Mouse (Mus musculus): Measurements from ENCODE around the gene Rbms3. TPM values are rescaled to one million over a fixed set of nuclear protein-coding genes. Genes with fewer than 3 reads are reported as not detected.
A peak's percentile ranks its signal among the peaks of the same experiment; 100 is the strongest.

The Rbms3 gene
- polyA plus RNA-seq, 1 experiment from 2014 or later = 45.9 TPM

- ATAC-seq (replicated peaks; ENCODE audit: insufficient number of reproducible peaks, low FRiP score, low TSS enrichment, low read depth) (no peak), DNase-seq (ENCODE audit: low spot score) (no peak)
- Histone ChIP-seq H3K27me3 (ENCODE audit: control insufficient read depth, insufficient read depth, low read length) (no peaks in the 10 kb centered on the region), H3K27ac (replicated peaks; ENCODE audit: low read depth, low read length) (no peak overlapping the region), H3K9ac (replicated peaks; ENCODE audit: low read length) (no peak overlapping the region), H3K9me3 (replicated peaks; ENCODE audit: control insufficient read depth, low read length) (no peaks in the 10 kb centered on the region), H3K4me1 (ENCODE audit: control insufficient read depth, insufficient read depth, low read length) (no peaks in the 10 kb centered on the region), H3K4me2 (ENCODE audit: low read depth, low read length) (no peak overlapping the region), H3K36me3 (replicated peaks; ENCODE audit: control insufficient read depth, insufficient read depth, low read depth, low read length) (no peaks in the 10 kb centered on the region), H3K4me3 (ENCODE audit: low read depth, low read length) (no peak overlapping the region)
- WGBS = 91% methylated on average over 6 of the region's 6 CpGs
Measured at GRCm38 (mm10) chr9:116857861-116858595, 771.7 kb downstream of the Rbms3 start.

- no peak for ATAC-seq (replicated peaks; ENCODE audit: insufficient number of reproducible peaks, low FRiP score, low TSS enrichment, low read depth)
- Histone ChIP-seq H3K4me3 (ENCODE audit: low read depth, low read length) (no peak overlapping the region), H3K4me2 (ENCODE audit: low read depth, low read length) (no peak overlapping the region), H3K9ac (replicated peaks; ENCODE audit: low read length) (no peak overlapping the region), H3K36me3 (replicated peaks; ENCODE audit: control insufficient read depth, insufficient read depth, low read depth, low read length) (no peaks in the 10 kb centered on the region), H3K27me3 (ENCODE audit: control insufficient read depth, insufficient read depth, low read length) (no peaks in the 10 kb centered on the region), H3K4me1 (ENCODE audit: control insufficient read depth, insufficient read depth, low read length) (no peaks in the 10 kb centered on the region), H3K27ac (replicated peaks; ENCODE audit: low read depth, low read length) (no peak overlapping the region), H3K9me3 (replicated peaks; ENCODE audit: control insufficient read depth, low read length) (no peaks in the 10 kb centered on the region)
- 68% methylated on average over 3 of the region's 3 CpGs for WGBS
- DNase-seq (ENCODE audit: low spot score) = no peak
Measured at GRCm38 (mm10) chr9:116857151-116857550, 772.6 kb downstream of the Rbms3 start.

GRCm38 (mm10) chr9:116855744-116856143, 774.0 kb downstream of the Rbms3 start:
- H3K4me1 ChIP-seq (ENCODE audit: control insufficient read depth, insufficient read depth, low read length) = no peaks in the 10 kb centered on the region
- no peaks in the 10 kb centered on the region for H3K27me3 ChIP-seq (ENCODE audit: control insufficient read depth, insufficient read depth, low read length)
- ATAC-seq (replicated peaks; ENCODE audit: insufficient number of reproducible peaks, low FRiP score, low TSS enrichment, low read depth) (no peak), DNase-seq (ENCODE audit: low spot score) (no peak)
- no peaks in the 10 kb centered on the region for H3K36me3 ChIP-seq (replicated peaks; ENCODE audit: control insufficient read depth, insufficient read depth, low read depth, low read length)
- no peak overlapping the region for H3K9ac ChIP-seq (replicated peaks; ENCODE audit: low read length)
- no peak overlapping the region for H3K27ac ChIP-seq (replicated peaks; ENCODE audit: low read depth, low read length)
- 55% methylated on average over 3 of the region's 3 CpGs for WGBS
- no peaks in the 10 kb centered on the region for H3K9me3 ChIP-seq (replicated peaks; ENCODE audit: control insufficient read depth, low read length)
- H3K4me2 ChIP-seq (ENCODE audit: low read depth, low read length) = no peak overlapping the region
- H3K4me3 ChIP-seq (ENCODE audit: low read depth, low read length) = no peak overlapping the region

GRCm38 (mm10) chr9:116848905-116849304, 780.8 kb downstream of the Rbms3 start:
- Histone ChIP-seq H3K9me3 (replicated peaks; ENCODE audit: control insufficient read depth, low read length) (no peaks in the 10 kb centered on the region), H3K4me1 (ENCODE audit: control insufficient read depth, insufficient read depth, low read length) (no peaks in the 10 kb centered on the region), H3K36me3 (replicated peaks; ENCODE audit: control insufficient read depth, insufficient read depth, low read depth, low read length) (no peaks in the 10 kb centered on the region), H3K9ac (replicated peaks; ENCODE audit: low read length) (no peak overlapping the region), H3K27me3 (ENCODE audit: control insufficient read depth, insufficient read depth, low read length) (no peaks in the 10 kb centered on the region), H3K27ac (replicated peaks; ENCODE audit: low read depth, low read length) (no peak overlapping the region), H3K4me3 (ENCODE audit: low read depth, low read length) (no peak overlapping the region), H3K4me2 (ENCODE audit: low read depth, low read length) (no peak overlapping the region)
- DNase-seq (ENCODE audit: low spot score) = no peak
- 93% methylated on average over 4 of the region's 4 CpGs for WGBS
- no peak for ATAC-seq (replicated peaks; ENCODE audit: insufficient number of reproducible peaks, low FRiP score, low TSS enrichment, low read depth)

GRCm38 (mm10) chr9:116848166-116848565, 781.5 kb downstream of the Rbms3 start:
- no peak overlapping the region for H3K4me2 ChIP-seq (ENCODE audit: low read depth, low read length)
- DNase-seq (ENCODE audit: low spot score) = no peak
- H3K27me3 ChIP-seq (ENCODE audit: control insufficient read depth, insufficient read depth, low read length) = no peaks in the 10 kb centered on the region
- ATAC-seq (replicated peaks; ENCODE audit: insufficient number of reproducible peaks, low FRiP score, low TSS enrichment, low read depth) = no peak
- no peaks in the 10 kb centered on the region for H3K4me1 ChIP-seq (ENCODE audit: control insufficient read depth, insufficient read depth, low read length)
- H3K27ac ChIP-seq (replicated peaks; ENCODE audit: low read depth, low read length) = no peak overlapping the region
- no peaks in the 10 kb centered on the region for H3K9me3 ChIP-seq (replicated peaks; ENCODE audit: control insufficient read depth, low read length)
- H3K36me3 ChIP-seq (replicated peaks; ENCODE audit: control insufficient read depth, insufficient read depth, low read depth, low read length) = no peaks in the 10 kb centered on the region
- no peak overlapping the region for H3K4me3 ChIP-seq (ENCODE audit: low read depth, low read length)
- H3K9ac ChIP-seq (replicated peaks; ENCODE audit: low read length) = no peak overlapping the region
- 80% methylated on average over 10 of the region's 10 CpGs for WGBS

GRCm38 (mm10) chr9:116847241-116848135, 782.2 kb downstream of the Rbms3 start:
- ATAC-seq (replicated peaks; ENCODE audit: insufficient number of reproducible peaks, low FRiP score, low TSS enrichment, low read depth) = no peak
- H3K36me3 ChIP-seq (replicated peaks; ENCODE audit: control insufficient read depth, insufficient read depth, low read depth, low read length) = no peaks in the 10 kb centered on the region
- WGBS = 70% methylated on average over 7 of the region's 7 CpGs
- no peaks in the 10 kb centered on the region for H3K4me1 ChIP-seq (ENCODE audit: control insufficient read depth, insufficient read depth, low read length)
- peak; percentile 24 for DNase-seq (ENCODE audit: low spot score)
- no peak overlapping the region for H3K4me3 ChIP-seq (ENCODE audit: low read depth, low read length)
- no peak overlapping the region for H3K4me2 ChIP-seq (ENCODE audit: low read depth, low read length)
- H3K27ac ChIP-seq (replicated peaks; ENCODE audit: low read depth, low read length) = no peak overlapping the region
- no peak overlapping the region for H3K9ac ChIP-seq (replicated peaks; ENCODE audit: low read length)
- no peaks in the 10 kb centered on the region for H3K9me3 ChIP-seq (replicated peaks; ENCODE audit: control insufficient read depth, low read length)
- H3K27me3 ChIP-seq (ENCODE audit: control insufficient read depth, insufficient read depth, low read length) = no peaks in the 10 kb centered on the region

- 30% methylated on average over 8 of the region's 8 CpGs for WGBS
- Histone ChIP-seq H3K9me3 (replicated peaks; ENCODE audit: control insufficient read depth, low read length) (no peaks in the 10 kb centered on the region), H3K27me3 (ENCODE audit: control insufficient read depth, insufficient read depth, low read length) (no peaks in the 10 kb centered on the region), H3K4me3 (ENCODE audit: low read depth, low read length) (no peak overlapping the region), H3K27ac (replicated peaks; ENCODE audit: low read depth, low read length) (no peak overlapping the region), H3K36me3 (replicated peaks; ENCODE audit: control insufficient read depth, insufficient read depth, low read depth, low read length) (no peaks in the 10 kb centered on the region), H3K4me1 (ENCODE audit: control insufficient read depth, insufficient read depth, low read length) (no peaks in the 10 kb centered on the region), H3K4me2 (ENCODE audit: low read depth, low read length) (no peak overlapping the region), H3K9ac (replicated peaks; ENCODE audit: low read length) (no peak overlapping the region)
- DNase-seq (ENCODE audit: low spot score) = peak; percentile 49
- 0 out of 2 replicates have a peak, but pooled peaks have one; percentile 34 for ATAC-seq (replicated peaks; ENCODE audit: insufficient number of reproducible peaks, low FRiP score, low TSS enrichment, low read depth)
Measured at GRCm38 (mm10) chr9:116834949-116835348, 794.8 kb downstream of the Rbms3 start.

GRCm38 (mm10) chr9:116833677-116834076, 796.0 kb downstream of the Rbms3 start:
- no peak overlapping the region for H3K9ac ChIP-seq (replicated peaks; ENCODE audit: low read length)
- H3K36me3 ChIP-seq (replicated peaks; ENCODE audit: control insufficient read depth, insufficient read depth, low read depth, low read length) = no peaks in the 10 kb centered on the region
- H3K4me2 ChIP-seq (ENCODE audit: low read depth, low read length) = no peak overlapping the region
- DNase-seq (ENCODE audit: low spot score) = no peak
- no peak overlapping the region for H3K4me3 ChIP-seq (ENCODE audit: low read depth, low read length)
- ATAC-seq (replicated peaks; ENCODE audit: insufficient number of reproducible peaks, low FRiP score, low TSS enrichment, low read depth) = no peak
- no peaks in the 10 kb centered on the region for H3K9me3 ChIP-seq (replicated peaks; ENCODE audit: control insufficient read depth, low read length)
- no peaks in the 10 kb centered on the region for H3K27me3 ChIP-seq (ENCODE audit: control insufficient read depth, insufficient read depth, low read length)
- 38% methylated on average over 7 of the region's 7 CpGs for WGBS
- no peak overlapping the region for H3K27ac ChIP-seq (replicated peaks; ENCODE audit: low read depth, low read length)
- H3K4me1 ChIP-seq (ENCODE audit: control insufficient read depth, insufficient read depth, low read length) = no peaks in the 10 kb centered on the region
